ENCODE assay signal across 27 mouse cellular contexts in the genomic region with DNA sequence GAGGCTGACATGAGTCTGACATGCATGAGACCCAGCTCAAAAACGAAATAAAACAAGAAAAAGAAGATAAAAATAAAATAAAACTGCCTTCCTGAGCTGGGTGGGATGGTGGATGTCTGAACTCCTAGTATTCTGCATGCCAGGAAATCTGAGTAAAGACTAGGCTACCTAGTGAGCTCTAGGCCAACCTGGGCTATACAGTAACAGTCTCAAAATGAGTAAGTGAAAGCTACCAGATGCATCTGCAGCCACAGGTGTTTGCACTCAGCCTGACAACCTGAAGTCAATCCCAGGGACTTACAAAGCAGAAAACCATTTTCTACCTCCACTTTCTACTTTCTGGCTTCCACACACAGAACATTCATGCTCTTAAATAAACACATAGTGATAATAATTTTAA.
"Had no signal": no experiment of that assay in that cellular context is flagged by ENCODE, and none has a peak within 500 bp of the region (broad histone marks: within the 10 kb centered on the region; RNA-seq: fewer than 3 reads in every experiment).

No protein-coding gene starts in this region.

- H3K4me1 ChIP-seq: embryonic facial prominence, embryonic 10.5 days; embryonic facial prominence, embryonic 12.5 days; embryonic facial prominence, embryonic 13.5 days; embryonic facial prominence, embryonic 15.5 days; forebrain, embryonic 10.5 days; forebrain, embryonic 12.5 days; forebrain, embryonic 13.5 days; forebrain, embryonic 15.5 days had no signal

- H3K9me3 ChIP-seq: embryonic facial prominence, embryonic 10.5 days; embryonic facial prominence, embryonic 12.5 days; embryonic facial prominence, embryonic 13.5 days; embryonic facial prominence, embryonic 15.5 days; forebrain, embryonic 10.5 days; forebrain, embryonic 12.5 days; forebrain, embryonic 13.5 days; forebrain, embryonic 15.5 days had no signal

- H3K9ac ChIP-seq: embryonic facial prominence, embryonic 12.5 days; embryonic facial prominence, embryonic 13.5 days; embryonic facial prominence, embryonic 15.5 days; forebrain, embryonic 12.5 days; forebrain, embryonic 13.5 days; forebrain, embryonic 15.5 days; forebrain, postnatal 0 days had no signal

- H3K4me2 ChIP-seq: embryonic facial prominence, embryonic 12.5 days; embryonic facial prominence, embryonic 13.5 days; embryonic facial prominence, embryonic 15.5 days; forebrain, embryonic 12.5 days; forebrain, embryonic 13.5 days; forebrain, embryonic 15.5 days had no signal

- DNase-seq: cerebellum, adult 8-10 months; cerebellum, adult 9-10 months; cerebellum, adult 9-11 months; cerebellum, postnatal 10 days; cerebellum, postnatal 14 days; cerebellum, postnatal 25 days; cerebellum, postnatal 36 days; embryo, embryonic 11 days; forebrain, postnatal 0 days; gastrocnemius, adult 2 months; gastrocnemius, postnatal 10 days; gastrocnemius, postnatal 14 days; gastrocnemius, postnatal 25 days; gastrocnemius, postnatal 36 days; heart, adult 18-20 months; heart, adult 2 months had no signal

- ATAC-seq: forebrain, embryonic 13.5 days; forebrain, embryonic 14.5 days; forebrain, embryonic 15.5 days; forebrain, embryonic 16.5 days; forebrain, postnatal 0 days had no signal

- H3K4me3 ChIP-seq: embryonic facial prominence, embryonic 10.5 days; embryonic facial prominence, embryonic 12.5 days; embryonic facial prominence, embryonic 13.5 days; embryonic facial prominence, embryonic 15.5 days; erythroblast, embryonic 14.5 days; forebrain, embryonic 10.5 days; forebrain, embryonic 12.5 days; forebrain, embryonic 13.5 days; forebrain, embryonic 15.5 days; gastrocnemius, adult 2 months; heart, adult 2 months had no signal

- H3K27me3 ChIP-seq: embryonic facial prominence, embryonic 12.5 days; embryonic facial prominence, embryonic 13.5 days; embryonic facial prominence, embryonic 15.5 days; forebrain, embryonic 12.5 days; forebrain, embryonic 13.5 days; forebrain, embryonic 15.5 days had no signal

- H3K27ac ChIP-seq: embryonic facial prominence, embryonic 10.5 days; embryonic facial prominence, embryonic 12.5 days; embryonic facial prominence, embryonic 13.5 days; embryonic facial prominence, embryonic 15.5 days; forebrain, embryonic 10.5 days; forebrain, embryonic 12.5 days; forebrain, embryonic 13.5 days; forebrain, embryonic 15.5 days; gastrocnemius, adult 2 months; heart, adult 2 months had no signal
